Mouse (Mus musculus) spleen, adult 2 months (tissue): ENCODE results near the gene Rin2.

Experiments
- CTCF ChIP-seq: fragments of 200-500 bp; IDR thresholded peaks from 2 replicates; pipeline ENCODE4 v1.5.1; 2011; ENCODE audit warnings: mild to moderate bottlenecking, inconsistent platforms; ENCODE audit not compliant: insufficient read depth, insufficient read length, insufficient replicate concordance; ENCODE audit errors: extremely low read depth
- POLR2A ChIP-seq: fragments of 200-500 bp; IDR thresholded peaks from 2 replicates; pipeline ENCODE4 v1.6.1; 2011; ENCODE audit warnings: low read depth, low read length, inconsistent platforms

- no peak for TF ChIP-seq POLR2A
- TF ChIP-seq CTCF, result no peak
Measured at GRCm38 (mm10) chr2:145668135-145668534, 6.9 kb upstream of the Rin2 start.
